In genomic region chr16:70071471-70071870, GRCm38 (mm10) we compare ENCODE assay signal across 13 mouse cellular contexts.
"Had no signal": no experiment of that assay in that cellular context is flagged by ENCODE, and none has a peak within 500 bp of the region (broad histone marks: within the 10 kb centered on the region; RNA-seq: fewer than 3 reads in every experiment).

No protein-coding gene starts in this region.

- H3K9ac ChIP-seq: kidney, embryonic 15.5 days; liver, embryonic 13.5 days; lung, embryonic 15.5 days had no signal

- H3K27me3 ChIP-seq: kidney, embryonic 15.5 days; liver, embryonic 13.5 days; lung, embryonic 15.5 days had no signal

- H3K4me3 ChIP-seq: kidney, embryonic 15.5 days; liver, embryonic 13.5 days; lung, embryonic 15.5 days had no signal

- H3K36me3 ChIP-seq: kidney, embryonic 15.5 days; liver, embryonic 13.5 days; lung, embryonic 15.5 days had no signal

- ATAC-seq: inflammation-experienced regulatory T-cells, adult 6 months had no signal

- H3K4me1 ChIP-seq: kidney, embryonic 15.5 days; liver, embryonic 13.5 days; lung, embryonic 15.5 days had no signal

- H3K9me3 ChIP-seq: kidney, embryonic 15.5 days; liver, embryonic 13.5 days; lung, embryonic 15.5 days had no signal

- H3K27ac ChIP-seq: kidney, embryonic 15.5 days; liver, embryonic 13.5 days; lung, embryonic 15.5 days had no signal

- DNase-seq: kidney, adult 11 months; kidney, adult 8-10 months; kidney, postnatal 25 days; liver, embryonic 13.5 days; lung, postnatal 36 days; midbrain, embryonic 14.5 days; thymus, adult 2 months; thymus, postnatal 14 days; thymus, postnatal 4 days had no signal

- H3K4me2 ChIP-seq: kidney, embryonic 15.5 days; liver, embryonic 13.5 days; lung, embryonic 15.5 days; midbrain, embryonic 11.5 days had no signal
